Comparison of ENCODE assay signal across 9 mouse cellular contexts in the genomic region with DNA sequence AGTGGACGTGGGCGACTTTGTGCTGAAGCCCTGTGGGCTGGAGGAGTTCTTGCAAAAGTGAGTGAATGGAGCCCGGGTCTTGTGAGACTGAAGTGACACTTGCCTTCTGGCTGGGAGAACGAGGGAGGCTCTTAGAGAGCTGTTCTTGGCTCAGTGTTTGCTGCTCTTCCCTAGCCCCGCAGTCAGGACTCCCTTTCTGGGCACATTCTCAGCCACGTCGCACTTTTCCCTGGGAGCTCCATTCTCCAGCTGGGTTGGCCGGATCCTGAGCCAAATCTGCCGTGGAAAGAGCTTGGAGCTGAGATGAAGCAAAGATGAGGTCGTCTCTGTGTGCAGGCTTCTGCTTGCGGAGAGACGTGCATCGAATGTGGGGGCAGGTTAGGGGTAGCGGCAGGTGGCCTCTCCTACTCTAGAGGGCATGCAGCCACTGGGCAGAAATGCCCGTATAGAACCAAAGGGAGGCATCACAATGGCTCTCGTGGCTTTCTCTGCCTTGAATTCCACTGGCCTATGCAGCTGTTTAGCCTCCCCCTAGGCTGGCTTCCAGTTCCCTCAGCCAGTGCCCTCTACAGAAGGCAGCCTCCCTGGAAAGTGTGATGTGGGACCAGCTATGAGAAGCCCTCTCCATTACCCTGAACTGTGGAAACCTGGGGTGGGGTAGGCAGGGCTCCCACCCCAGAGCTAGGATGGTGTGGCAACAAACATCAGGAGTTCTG. TPM values are rescaled to one million over a fixed set of nuclear protein-coding genes. Genes with fewer than 3 reads are reported as not detected.
A peak's percentile ranks its signal among the peaks of the same experiment; 100 is the strongest.
DNase-seq lines count a peak whose midpoint lies in the region; ATAC-seq and TF ChIP-seq lines count a peak whose summit lies in the region.
"Had no signal": no experiment of that assay in that cellular context is flagged by ENCODE, and none has a peak within 500 bp of the region (broad histone marks: within the 10 kb centered on the region; RNA-seq: fewer than 3 reads in every experiment).

No protein-coding gene starts in this region.

- peak overlapping the region; percentile 71 for H3K27ac ChIP-seq in hindbrain, embryonic 13.5 days
- no peak overlapping the region for H3K27ac ChIP-seq in hindbrain, embryonic 12.5 days
- H3K27ac ChIP-seq in forebrain, embryonic 14.5 days (ENCODE audit: low read depth, low read length) = peak overlapping the region; percentile 72

- peaks cover 65% of the 10 kb centered on the region for H3K4me1 ChIP-seq in hindbrain, embryonic 13.5 days (replicated peaks)
- peaks cover 26% of the 10 kb centered on the region for H3K4me1 ChIP-seq in hindbrain, embryonic 12.5 days
- H3K4me1 ChIP-seq in forebrain, embryonic 14.5 days (ENCODE audit: control insufficient read depth, insufficient read depth, low read length) = peaks cover 16% of the 10 kb centered on the region; the same call in 1 of the 2 replicates

- WGBS in hindbrain, embryonic 13.5 days = 61% methylated on average over 16 of the region's 16 CpGs
- 73% methylated on average over 16 of the region's 16 CpGs for WGBS in hindbrain, embryonic 12.5 days
- 55% methylated on average over 16 of the region's 16 CpGs for WGBS in forebrain, embryonic 14.5 days

- TF ChIP-seq POLR2A in myocyte (IDR thresholded peaks at IDR 0.05; ENCODE audit: insufficient read length, low read depth) = no peak

- H3K4me3 ChIP-seq in hindbrain, embryonic 13.5 days = no peak overlapping the region
- no peak overlapping the region for H3K4me3 ChIP-seq in hindbrain, embryonic 12.5 days
- H3K4me3 ChIP-seq in forebrain, embryonic 14.5 days (ENCODE audit: low read depth, low read length) = no peak overlapping the region
- no peak overlapping the region for H3K4me3 ChIP-seq in myocyte

- H3K9me3 ChIP-seq in hindbrain, embryonic 13.5 days = no peaks in the 10 kb centered on the region
- no peaks in the 10 kb centered on the region for H3K9me3 ChIP-seq in hindbrain, embryonic 12.5 days (replicated peaks)
- no peaks in the 10 kb centered on the region for H3K9me3 ChIP-seq in forebrain, embryonic 14.5 days (replicated peaks; ENCODE audit: control insufficient read depth, low read length)

- H3K79me2 ChIP-seq in myocyte (ENCODE audit: control insufficient read depth, insufficient read depth) = no peaks in the 10 kb centered on the region

- peak; percentile 26 for DNase-seq in Muller cell, postnatal 12 days (ENCODE audit: inconsistent ontology term)
- DNase-seq in forebrain, embryonic 14.5 days (ENCODE audit: low spot score) = peak; percentile 74
- DNase-seq in heart, postnatal 4 days = peak; percentile 69
- DNase-seq in spleen, postnatal 36 days (ENCODE audit: low spot score in 2 of 2) = no peak
- DNase-seq in MN1 (ENCODE audit: low spot score) = no peak

- H3K9ac ChIP-seq in hindbrain, embryonic 13.5 days = no peak overlapping the region; the same call in 1 of the 2 replicates
- H3K9ac ChIP-seq in hindbrain, embryonic 12.5 days = no peak overlapping the region
- 0 out of 2 replicates have a peak overlapping the region, but pooled peaks have one; percentile 5 for H3K9ac ChIP-seq in forebrain, embryonic 14.5 days (ENCODE audit: low read length)

- peaks cover 65% of the 10 kb centered on the region for H3K36me3 ChIP-seq in hindbrain, embryonic 13.5 days
- peaks cover 56% of the 10 kb centered on the region for H3K36me3 ChIP-seq in hindbrain, embryonic 12.5 days
- H3K36me3 ChIP-seq in forebrain, embryonic 14.5 days (ENCODE audit: control insufficient read depth, insufficient read depth, low read length) = peaks cover 64% of the 10 kb centered on the region
- H3K36me3 ChIP-seq in myocyte (ENCODE audit: control insufficient read depth, insufficient read depth) = no peaks in the 10 kb centered on the region

- no peak overlapping the region for H3ac ChIP-seq in myocyte (ENCODE audit: control insufficient read depth, insufficient read length)

- no peak for ATAC-seq in hindbrain, embryonic 13.5 days (ENCODE audit: low FRiP score)
- no peak for ATAC-seq in hindbrain, embryonic 12.5 days (ENCODE audit: low FRiP score)
- ATAC-seq in forebrain, embryonic 14.5 days = peak; percentile 40; the same call in 1 of the 2 replicates

- no peak overlapping the region for H3K4me2 ChIP-seq in hindbrain, embryonic 13.5 days
- H3K4me2 ChIP-seq in hindbrain, embryonic 12.5 days (replicated peaks) = no peak overlapping the region
- no peak overlapping the region for H3K4me2 ChIP-seq in forebrain, embryonic 14.5 days (ENCODE audit: low read length)
- H3K4me2 ChIP-seq in myocyte (ENCODE audit: low read depth) = no peak overlapping the region

- no peaks in the 10 kb centered on the region for H3K27me3 ChIP-seq in hindbrain, embryonic 13.5 days
- no peaks in the 10 kb centered on the region for H3K27me3 ChIP-seq in hindbrain, embryonic 12.5 days
- no peaks in the 10 kb centered on the region for H3K27me3 ChIP-seq in forebrain, embryonic 14.5 days (replicated peaks; ENCODE audit: control insufficient read depth, insufficient read depth, low read length)
- H3K27me3 ChIP-seq in myocyte (ENCODE audit: control insufficient read depth, insufficient read depth, insufficient read length) = peaks cover 5% of the 10 kb centered on the region
- H3K27me3 ChIP-seq: CH12.LX had no signal

TF ChIP-seq in myocyte, 11 proteins besides CTCF, POLR2A, EP300 and RAD21:
- TF ChIP-seq MYOD1 (IDR thresholded peaks at IDR 0.05; ENCODE audit: control insufficient read depth in 1 of 3, insufficient read length in 2 of 3, low read depth in 2 of 3) (peak in 1 of 3 experiments; percentile 65), MAX (IDR thresholded peaks at IDR 0.05; ENCODE audit: low read depth) (no peak), USF1 (IDR thresholded peaks at IDR 0.05; ENCODE audit: low read depth) (no peak), MYOG (IDR thresholded peaks at IDR 0.05; ENCODE audit: control insufficient read depth in 1 of 3, insufficient read depth in 1 of 3, insufficient read length in 2 of 3, low read depth in 2 of 3) (peak in 2 of 3 experiments; percentile 73 to 77), TCF3 (IDR thresholded peaks at IDR 0.05; ENCODE audit: insufficient read length, low read depth) (no peak), POLR2AphosphoS2 (IDR thresholded peaks at IDR 0.05; ENCODE audit: insufficient read length, low read depth) (no peak), TCF12 (IDR thresholded peaks at IDR 0.05; ENCODE audit: insufficient read depth, poor library complexity, severe bottlenecking) (no peak), CEBPB (IDR thresholded peaks at IDR 0.05; ENCODE audit: insufficient read depth, poor library complexity, severe bottlenecking) (no peak), SRF (IDR thresholded peaks at IDR 0.05; ENCODE audit: control insufficient read depth, insufficient read length, low read depth) (no peak), E2F4 (IDR thresholded peaks at IDR 0.05; ENCODE audit: insufficient read depth) (no peak)

RNA-seq across cellular contexts. Expression of a gene that starts 26.4 kb away (rescaled TPM):
- 14.6 and 15.3 TPM in 2 replicates for polyA plus RNA-seq in hindbrain, embryonic 13.5 days (2015; fragmentation: Nextera tagmentation; extraction: Ambion mirVana)
- polyA plus RNA-seq in hindbrain, embryonic 12.5 days (2016; fragmentation: Nextera tagmentation; extraction: Ambion mirVana) = 17.0 and 19.8 TPM in 2 replicates
- polyA plus RNA-seq in forebrain, embryonic 14.5 days (2014; fragmentation: Nextera tagmentation; extraction: Ambion mirVana) = 9.6 and 11.6 TPM in 2 replicates
- total RNA-seq in heart, postnatal 4 days (2021) = 10 to 100 TPM; 29.8 to 30.8 TPM
- 1.8 TPM for polyA plus RNA-seq in myocyte (2012; fragmentation: generic; extraction: Trizol)

RNA-seq across cellular contexts. Expression of a gene that starts 41.5 kb away (rescaled TPM):
- 41.5 and 48.0 TPM in 2 replicates for polyA plus RNA-seq in hindbrain, embryonic 13.5 days (2015; fragmentation: Nextera tagmentation; extraction: Ambion mirVana)
- 47.6 and 49.1 TPM in 2 replicates for polyA plus RNA-seq in hindbrain, embryonic 12.5 days (2016; fragmentation: Nextera tagmentation; extraction: Ambion mirVana)
- polyA plus RNA-seq in forebrain, embryonic 14.5 days (2014; fragmentation: Nextera tagmentation; extraction: Ambion mirVana) = 35.7 and 47.9 TPM in 2 replicates
- total RNA-seq in heart, postnatal 4 days (2021) = 10 to 100 TPM; 55.1 to 59.8 TPM
- 11.5 TPM for polyA plus RNA-seq in myocyte (2012; fragmentation: generic; extraction: Trizol)

RNA-seq across cellular contexts. Expression of a gene that starts 59.1 kb away (rescaled TPM):
- polyA plus RNA-seq in hindbrain, embryonic 13.5 days (2015; fragmentation: Nextera tagmentation; extraction: Ambion mirVana) = 29.2 TPM in 2 replicates
- 49.1 and 53.4 TPM in 2 replicates for polyA plus RNA-seq in hindbrain, embryonic 12.5 days (2016; fragmentation: Nextera tagmentation; extraction: Ambion mirVana)
- polyA plus RNA-seq in forebrain, embryonic 14.5 days (2014; fragmentation: Nextera tagmentation; extraction: Ambion mirVana) = 26.6 and 31.6 TPM in 2 replicates
- 10 to 100 TPM; 41.6 to 44.4 TPM for total RNA-seq in heart, postnatal 4 days (2021)
- polyA plus RNA-seq in myocyte (2012; fragmentation: generic; extraction: Trizol) = 30.9 TPM

Comparison
In these comparisons a context has a peak if more than half of its experiments do, and no peak if none do; other contexts are left out.
1. DNase-seq: peak in Muller cell, postnatal 12 days (single experiment), forebrain, embryonic 14.5 days (single experiment) and heart, postnatal 4 days (single experiment); none in spleen, postnatal 36 days (0 of 2) and MN1 (single experiment).